Mouse (Mus musculus) MEL (cell line): ENCODE measurements around the gene Pde4a. TPM values are rescaled to one million over a fixed set of nuclear protein-coding genes. Genes with fewer than 3 reads are reported as not detected.
A peak's percentile ranks its signal among the peaks of the same experiment; 100 is the strongest.

Experiments
- DNase-seq: peaks from one replicate; pipeline ENCODE4 v3.0.0; 2011; ENCODE audit warnings: low read depth, low spot score
- H3K27ac ChIP-seq: 2 replicates; pipeline ENCODE4 v1.5.1; 2012; ENCODE audit warnings: low read depth, mild to moderate bottlenecking, control low read depth, low read length, moderate library complexity; ENCODE audit not compliant: control insufficient read depth
- H3K27me3 ChIP-seq, 2 experiments: fragments of 150-350 bp in 1 of 2; sonication (generic) in 1 of 2; 2 replicates each; pipeline ENCODE4 v1.6.1; 2012; ENCODE audit warnings: low read length in 2 of 2, mild to moderate bottlenecking in 2 of 2, improper control_type of control experiment in 1 of 2, moderate library complexity in 1 of 2; ENCODE audit not compliant: insufficient read depth in 2 of 2, control insufficient read depth in 1 of 2
- H3K36me3 ChIP-seq, 2 experiments: 2 replicates each; pipeline ENCODE4 v1.6.1; 2012 to 2014; ENCODE audit warnings: low read length in 2 of 2, improper control_type of control experiment in 1 of 2, inconsistent platforms in 1 of 2, mild to moderate bottlenecking in 1 of 2; ENCODE audit not compliant: insufficient read depth in 2 of 2, control insufficient read depth in 1 of 2
- H3K4me1 ChIP-seq, 2 experiments: fragments of 150-350 bp in 1 of 2; sonication (generic) in 1 of 2; 2 replicates each; pipeline ENCODE4 v1.6.1; 2012; ENCODE audit warnings: low read length in 2 of 2, improper control_type of control experiment in 1 of 2, mild to moderate bottlenecking in 1 of 2; ENCODE audit not compliant: insufficient read depth in 2 of 2, control insufficient read depth in 1 of 2
- H3K4me3 ChIP-seq, 2 experiments: fragments of 150-350 bp in 1 of 2; sonication (generic) in 1 of 2; 2 replicates each; pipeline ENCODE4 v1.5.1; 2012; ENCODE audit warnings: low read depth in 2 of 2, low read length in 2 of 2, mild to moderate bottlenecking in 2 of 2, moderate library complexity in 2 of 2, control low read depth in 1 of 2, improper control_type of control experiment in 1 of 2; ENCODE audit not compliant: control insufficient read depth in 1 of 2, insufficient read depth in 1 of 2
- H3K79me2 ChIP-seq: 2 replicates; pipeline ENCODE4 v1.6.1; 2012; ENCODE audit warnings: mild to moderate bottlenecking, low read length, moderate library complexity; ENCODE audit not compliant: control insufficient read depth, poor library complexity, insufficient read depth
- H3K9ac ChIP-seq: 2 replicates; pipeline ENCODE4 v1.6.1; 2012; ENCODE audit warnings: low read depth, mild to moderate bottlenecking, control low read depth, low read length, moderate library complexity; ENCODE audit not compliant: control insufficient read depth, poor library complexity, severe bottlenecking
- H3K9me3 ChIP-seq: fragments of 150-350 bp; sonication (generic); replicated peaks from 2 replicates; pipeline ENCODE4 v1.6.1; 2012; ENCODE audit warnings: mild to moderate bottlenecking, low read length, improper control_type of control experiment, moderate library complexity; ENCODE audit not compliant: insufficient read depth
- CHD1 ChIP-seq: IDR thresholded peaks from 2 replicates; pipeline ENCODE4 v1.6.1; 2012; ENCODE audit warnings: low read depth, mild to moderate bottlenecking, inconsistent platforms, low read length, improper control_type of control experiment
- CHD2 ChIP-seq: IDR thresholded peaks from 2 replicates; pipeline ENCODE4 v1.6.1; 2011; ENCODE audit warnings: low read length, improper control_type of control experiment
- CTCF ChIP-seq, 3 experiments: IDR thresholded peaks in 2 of 3; conservative IDR thresholded peaks in 1 of 3; 2 replicates each; pipeline ENCODE4 v1.5.1; 2011 to 2012; ENCODE audit warnings: low read length in 3 of 3, low read depth in 2 of 3, mild to moderate bottlenecking in 2 of 3, improper control_type of control experiment in 1 of 3, inconsistent platforms in 1 of 3, mixed read lengths in 1 of 3, moderate library complexity in 1 of 3; ENCODE audit not compliant: control insufficient read depth in 1 of 3, insufficient read depth in 1 of 3, poor library complexity in 1 of 3, severe bottlenecking in 1 of 3
- ELF1 ChIP-seq: IDR thresholded peaks from 2 replicates; pipeline ENCODE4 v1.6.1; 2014; ENCODE audit warnings: low read depth, mild to moderate bottlenecking, inconsistent platforms, low read length, improper control_type of control experiment, moderate library complexity
- EP300 ChIP-seq, 2 experiments: IDR thresholded peaks; 2 replicates each; pipeline ENCODE4 v1.6.1; 2011; ENCODE audit warnings: improper control_type of control experiment in 2 of 2, low read length in 2 of 2, low read depth in 1 of 2, mild to moderate bottlenecking in 1 of 2
- ETS1 ChIP-seq: IDR thresholded peaks from 2 replicates; pipeline ENCODE4 v1.6.1; 2012; ENCODE audit warnings: low read depth, mild to moderate bottlenecking, inconsistent platforms, low read length, improper control_type of control experiment, moderate library complexity
- GABPA ChIP-seq: IDR thresholded peaks from 2 replicates; pipeline ENCODE4 v1.6.1; 2012; ENCODE audit warnings: low read depth, mild to moderate bottlenecking, inconsistent platforms, low read length, improper control_type of control experiment, moderate library complexity
- HCFC1 ChIP-seq: IDR thresholded peaks from 2 replicates; pipeline ENCODE4 v1.6.1; 2012; ENCODE audit warnings: low read depth, mild to moderate bottlenecking, inconsistent platforms, low read length, improper control_type of control experiment, moderate library complexity
- KAT2A ChIP-seq: conservative IDR thresholded peaks from 2 replicates; pipeline ENCODE4 v1.6.1; 2012; ENCODE audit warnings: low read depth, low read length, improper control_type of control experiment, inconsistent platforms
- MAFK ChIP-seq: IDR thresholded peaks from 2 replicates; pipeline ENCODE4 v1.6.1; 2011; ENCODE audit warnings: low read depth, mild to moderate bottlenecking, low read length, improper control_type of control experiment, borderline replicate concordance
- MAX ChIP-seq: IDR thresholded peaks from 2 replicates; pipeline ENCODE4 v1.6.1; 2011; ENCODE audit warnings: low read length, improper control_type of control experiment
- MAZ ChIP-seq: IDR thresholded peaks from 2 replicates; pipeline ENCODE4 v1.6.1; 2012; ENCODE audit warnings: low read depth, mild to moderate bottlenecking, inconsistent platforms, low read length, improper control_type of control experiment
- MEF2A ChIP-seq: IDR thresholded peaks from 2 replicates; pipeline ENCODE4 v1.6.1; 2014; ENCODE audit warnings: low read depth, mild to moderate bottlenecking, inconsistent platforms, low read length, improper control_type of control experiment; ENCODE audit not compliant: poor library complexity, insufficient replicate concordance, severe bottlenecking; ENCODE audit errors: extremely low read depth
- MXI1 ChIP-seq: IDR thresholded peaks from 2 replicates; pipeline ENCODE4 v1.6.1; 2011; ENCODE audit warnings: mild to moderate bottlenecking, low read depth, low read length, improper control_type of control experiment
- MYC ChIP-seq: IDR thresholded peaks from 2 replicates; pipeline ENCODE4 v1.6.1; 2011; ENCODE audit warnings: low read depth, mild to moderate bottlenecking, low read length, improper control_type of control experiment, moderate library complexity
- NELFE ChIP-seq: IDR thresholded peaks from 2 replicates; pipeline ENCODE4 v1.6.1; 2011; ENCODE audit warnings: low read depth, low read length, improper control_type of control experiment
- POLR2A ChIP-seq, 2 experiments: IDR thresholded peaks; 2 replicates each; pipeline ENCODE4 v1.6.1; 2011 to 2012; ENCODE audit warnings: low read length in 2 of 2, mild to moderate bottlenecking in 2 of 2, control low read depth in 1 of 2, improper control_type of control experiment in 1 of 2, low read depth in 1 of 2, moderate library complexity in 1 of 2; ENCODE audit not compliant: control insufficient read depth in 1 of 2, insufficient read depth in 1 of 2, poor library complexity in 1 of 2
- POLR2AphosphoS2 ChIP-seq: IDR thresholded peaks from 2 replicates; pipeline ENCODE4 v1.6.1; 2011; ENCODE audit warnings: low read length, improper control_type of control experiment
- POLR2AphosphoS5 ChIP-seq: IDR thresholded peaks from 2 replicates; pipeline ENCODE4 v1.6.1; 2012; ENCODE audit warnings: low read depth, borderline replicate concordance, mild to moderate bottlenecking, inconsistent platforms, low read length, moderate library complexity, mixed read lengths
- RAD21 ChIP-seq: IDR thresholded peaks from 2 replicates; pipeline ENCODE4 v1.6.1; 2011; ENCODE audit warnings: mild to moderate bottlenecking, low read depth, low read length, improper control_type of control experiment
- RCOR1 ChIP-seq: IDR thresholded peaks from 2 replicates; pipeline ENCODE4 v1.6.1; 2012; ENCODE audit warnings: low read depth, mild to moderate bottlenecking, inconsistent platforms, low read length, improper control_type of control experiment
- SIN3A ChIP-seq: IDR thresholded peaks from 2 replicates; pipeline ENCODE4 v1.6.1; 2012; ENCODE audit warnings: low read length, improper control_type of control experiment, inconsistent platforms
- TAL1 ChIP-seq: IDR thresholded peaks from 2 replicates; pipeline ENCODE4 v1.6.1; 2012; ENCODE audit warnings: mild to moderate bottlenecking, inconsistent platforms, low read length, moderate library complexity, mixed read lengths
- TBP ChIP-seq: IDR thresholded peaks from 2 replicates; pipeline ENCODE4 v1.8.0; 2011; ENCODE audit warnings: low read depth, low read length, improper control_type of control experiment
- TCF12 ChIP-seq: IDR thresholded peaks from 2 replicates; pipeline ENCODE4 v1.6.1; 2014; ENCODE audit warnings: low read depth, mild to moderate bottlenecking, inconsistent platforms, low read length, improper control_type of control experiment, moderate library complexity
- USF1 ChIP-seq: IDR thresholded peaks from 2 replicates; pipeline ENCODE4 v1.6.1; 2014; ENCODE audit warnings: low read depth, mild to moderate bottlenecking, inconsistent platforms, low read length, improper control_type of control experiment, moderate library complexity
- USF2 ChIP-seq, 2 experiments: IDR thresholded peaks; 2 replicates each; pipeline ENCODE4 v1.6.1; 2011 to 2012; ENCODE audit warnings: improper control_type of control experiment in 2 of 2, low read length in 2 of 2, borderline replicate concordance in 1 of 2, inconsistent platforms in 1 of 2, low read depth in 1 of 2, mild to moderate bottlenecking in 1 of 2; ENCODE audit not compliant: insufficient read depth in 1 of 2
- ZMIZ1 ChIP-seq: IDR thresholded peaks from 2 replicates; pipeline ENCODE4 v1.6.1; 2012; ENCODE audit warnings: low read depth, mild to moderate bottlenecking, inconsistent platforms, low read length, improper control_type of control experiment, moderate library complexity
- polyA plus RNA-seq, 2 experiments: library from polyadenylated mRNA; stranded (reverse) in 1 of 2; unstranded in 1 of 2; fragments of >175 nt in 1 of 2; fragments of >200 nt in 1 of 2; gene quantifications; 2 replicates each; pipeline versions ENCODE4 v1.2.1 to v1.2.4; 2012; ENCODE audit warnings: low replicate concordance in 2 of 2, low read depth in 1 of 2; ENCODE audit not compliant: insufficient read length in 2 of 2, insufficient read depth in 1 of 2, missing spikeins in 1 of 2
- total RNA-seq: library from RNA; depleted of rRNA; stranded (reverse); fragments of 300-350 nt; gene quantifications from 2 replicates; pipeline ENCODE4 v1.2.3, GENCODE M21; 2012

The Pde4a gene
- total and polyA plus RNA-seq, 3 experiments, result 16.6 to 53.9 (median 45.6) TPM

DNA sequence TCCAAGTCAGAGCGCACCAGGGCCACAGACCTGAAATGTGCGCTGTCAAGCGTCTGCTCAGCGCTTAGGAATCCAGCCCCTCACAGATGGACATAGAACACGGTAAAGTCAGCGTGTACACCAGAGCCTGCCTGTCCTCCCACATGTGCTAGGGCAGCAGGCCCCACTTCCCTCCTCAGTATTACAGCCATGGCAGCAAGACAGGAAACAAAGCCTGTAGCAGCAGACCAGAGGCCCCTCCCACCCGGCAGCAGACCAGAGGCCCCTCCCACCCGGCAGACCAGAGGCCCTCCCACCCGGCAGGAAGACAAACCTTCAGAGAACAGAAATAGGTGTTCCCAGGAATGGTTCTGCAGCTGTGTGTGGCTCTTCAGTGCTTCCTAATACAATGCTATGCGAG is 18.8 kb upstream of the Pde4a start:
- Histone ChIP-seq H3K4me3 (peak overlapping the region; percentile 33 to 49), H3K27ac (peak overlapping the region; percentile 35), H3K9ac (peak overlapping the region; percentile 60)

DNA sequence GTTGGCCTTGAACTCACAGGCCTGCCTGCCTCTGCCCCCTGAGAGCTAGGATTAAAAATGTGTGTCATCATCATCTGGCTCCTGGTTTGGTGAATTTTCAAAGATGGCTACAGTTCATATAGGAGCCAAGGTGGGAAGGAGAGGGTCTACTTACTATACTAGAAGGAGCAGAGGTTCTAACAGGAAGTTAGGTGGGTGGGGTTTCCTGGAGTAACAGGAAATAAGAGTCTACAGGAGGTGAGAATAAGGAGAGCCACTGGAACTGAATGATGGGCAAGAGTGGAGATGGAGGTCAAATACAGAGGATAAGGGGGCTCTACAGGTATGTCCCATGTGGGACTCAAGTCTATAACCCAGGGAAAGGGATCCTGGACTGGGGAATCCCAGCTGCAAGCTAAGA is 17.1 kb upstream of the Pde4a start:
- Histone ChIP-seq H3K9ac (peak overlapping the region; percentile 79), H3K4me1 (peaks cover 22 to 33% of the 10 kb centered on the region in 2 experiments), H3K4me3 (peak overlapping the region; percentile 63 to 92), H3K27ac (peak overlapping the region; percentile 77; the same call in 1 of the 2 replicates), H3K36me3 (peaks cover 29 to 30% of the 10 kb centered on the region in 2 experiments), H3K27me3 (no peaks in the 10 kb centered on the region), H3K79me2 (peaks cover 65% of the 10 kb centered on the region), H3K9me3 (no peaks in the 10 kb centered on the region)
- TF ChIP-seq HCFC1, result peak; percentile 72
- TF ChIP-seq POLR2A (IDR thresholded peaks at IDR 0.05; ENCODE audit: control insufficient read depth in 1 of 2, insufficient read depth in 1 of 2, low read depth in 1 of 2, low read length in 2 of 2, poor library complexity in 1 of 2), result peak in 1 of 2 experiments; percentile 36; a peak in 1 of 4 replicates
- TF ChIP-seq EP300 (IDR thresholded peaks at IDR 0.05; ENCODE audit: low read depth in 1 of 2, low read length in 2 of 2), result 0 out of 4 replicates have a peak, but pooled peaks of 1 of the 2 experiments have one; percentile 6
- TF ChIP-seq TAL1, result no peak
- TF ChIP-seq RAD21, result no peak
- TF ChIP-seq USF2 (IDR thresholded peaks at IDR 0.05; ENCODE audit: borderline replicate concordance in 1 of 2, insufficient read depth in 1 of 2, low read depth in 1 of 2, low read length in 2 of 2), result no peak
- TF ChIP-seq NELFE, result peak; percentile 42; the same call in 1 of the 2 replicates
- peak; percentile 40 for TF ChIP-seq MAZ
- peak; percentile 46 for TF ChIP-seq SIN3A
- DNase-seq, result peak; percentile 80

More for the DNA sequence above, 18.8 kb upstream of the Pde4a start:
- TF ChIP-seq TCF12 (no peak), POLR2AphosphoS5 (no peak), MEF2A (0 out of 2 replicates have a peak, but pooled peaks have one; percentile 7), USF1 (no peak), POLR2A (IDR thresholded peaks at IDR 0.05; ENCODE audit: control insufficient read depth in 1 of 2, insufficient read depth in 1 of 2, low read depth in 1 of 2, low read length in 2 of 2, poor library complexity in 1 of 2) (peak in 1 of 2 experiments; percentile 73; a peak in 2 of 4 replicates), ZMIZ1 (peak; percentile 47; the same call in 1 of the 2 replicates), SIN3A (peak; percentile 95), ETS1 (0 out of 2 replicates have a peak, but pooled peaks have one; percentile 41), MAFK (no peak), RCOR1 (no peak), KAT2A (no peak), CHD1 (0 out of 2 replicates have a peak, but pooled peaks have one; percentile 81), NELFE (peak; percentile 55), TBP (peak; percentile 57; the same call in 1 of the 2 replicates), RAD21 (no peak), GABPA (no peak), CTCF (IDR thresholded peaks at IDR 0.05 in 2 of 3, conservative IDR thresholded peaks at IDR 0.05 in 1 of 3; ENCODE audit: control insufficient read depth in 1 of 3, insufficient read depth in 1 of 3, low read depth in 2 of 3, low read length in 3 of 3, poor library complexity in 1 of 3, severe bottlenecking in 1 of 3) (no peak), MXI1 (peak; percentile 98), POLR2AphosphoS2 (0 out of 2 replicates have a peak, but pooled peaks have one; percentile 58), HCFC1 (peak; percentile 73), ELF1 (peak; percentile 68), MYC (peak; percentile 93), CHD2 (no peak), MAX (peak; percentile 87), MAZ (peak; percentile 89)
- DNase-seq, result peak; percentile 97
- Histone ChIP-seq H3K4me1 (peaks cover 22 to 27% of the 10 kb centered on the region in 2 experiments), H3K27me3 (no peaks in the 10 kb centered on the region), H3K9me3 (no peaks in the 10 kb centered on the region), H3K79me2 (peaks cover 67% of the 10 kb centered on the region), H3K36me3 (peaks cover 30 to 44% of the 10 kb centered on the region in 2 experiments)
